Mouse (Mus musculus): ENCODE results near the gene Pcdh7. TPM values are rescaled to one million over a fixed set of nuclear protein-coding genes. Genes with fewer than 3 reads are reported as not detected.

Gene Pcdh7
- total and polyA plus RNA-seq, 3 experiments: not detected

- H3K27ac ChIP-seq (ENCODE audit: control insufficient read depth, low read depth, low read length): no peak overlapping the region
- no peaks in the 10 kb centered on the region for H3K27me3 ChIP-seq (ENCODE audit: control insufficient read depth in 1 of 2, insufficient read depth in 2 of 2, low read length in 2 of 2)
- H3K4me1 ChIP-seq (ENCODE audit: control insufficient read depth in 1 of 2, insufficient read depth in 2 of 2, low read length in 2 of 2): no peaks in the 10 kb centered on the region
- no peak overlapping the region for H3K4me3 ChIP-seq (ENCODE audit: control insufficient read depth in 1 of 2, insufficient read depth in 1 of 2, low read depth in 2 of 2, low read length in 2 of 2)
- no peak overlapping the region for H3K9ac ChIP-seq (ENCODE audit: control insufficient read depth, low read depth, low read length, poor library complexity, severe bottlenecking)
- no peaks in the 10 kb centered on the region for H3K79me2 ChIP-seq (ENCODE audit: control insufficient read depth, insufficient read depth, low read length, poor library complexity)
- TF ChIP-seq UBTF (IDR thresholded peaks at IDR 0.05; ENCODE audit: borderline replicate concordance, insufficient read depth, low read depth, low read length) (no peak), MAFK (IDR thresholded peaks at IDR 0.05; ENCODE audit: borderline replicate concordance, low read depth, low read length) (no peak), HCFC1 (IDR thresholded peaks at IDR 0.05; ENCODE audit: low read depth, low read length) (no peak), MYC (IDR thresholded peaks at IDR 0.05; ENCODE audit: low read depth, low read length) (no peak), NELFE (IDR thresholded peaks at IDR 0.05; ENCODE audit: low read depth, low read length) (no peak)
- no peaks in the 10 kb centered on the region for H3K36me3 ChIP-seq (ENCODE audit: control insufficient read depth in 1 of 2, insufficient read depth in 2 of 2, low read length in 2 of 2)
- DNase-seq (ENCODE audit: low read depth, low spot score): no peak
- H3K9me3 ChIP-seq (replicated peaks; ENCODE audit: insufficient read depth, low read length): no peaks in the 10 kb centered on the region
These were observed 457.8 kb downstream of the Pcdh7 start for GRCm38 (mm10) chr5:58175532-58175931.

Data from MEL (cell line).